Mouse (Mus musculus): ENCODE results near the gene Atxn1.

Gene Atxn1

GRCm38 (mm10) chr13:45526230-45526629 is 438.6 kb downstream of the Atxn1 start:
- DNase-seq (ENCODE audit: low spot score): no peak

GRCm38 (mm10) chr13:45524791-45525435 is 439.9 kb downstream of the Atxn1 start:
- no peak for DNase-seq (ENCODE audit: low spot score)

DNA sequence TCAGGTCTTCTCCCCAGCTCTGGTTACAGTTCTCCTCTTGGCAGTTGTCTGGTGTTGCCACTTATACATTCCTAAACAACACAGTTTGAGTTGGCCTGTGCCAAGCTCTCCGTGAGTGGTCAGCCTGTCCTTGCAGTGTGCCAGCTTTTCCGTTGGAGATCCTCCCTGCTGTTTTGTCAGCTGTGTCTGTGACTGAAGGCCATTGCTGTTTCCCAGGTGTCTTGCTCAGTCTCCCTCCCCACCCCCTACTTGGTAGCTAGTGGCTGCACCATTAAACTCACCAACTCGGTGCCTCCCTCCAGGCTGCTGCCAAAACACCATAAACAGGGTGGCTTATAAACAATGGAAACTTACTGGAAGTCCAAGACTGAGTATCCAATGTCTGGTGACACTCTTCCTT is 440.5 kb downstream of the Atxn1 start:
- DNase-seq (ENCODE audit: low spot score): no peak

DNA sequence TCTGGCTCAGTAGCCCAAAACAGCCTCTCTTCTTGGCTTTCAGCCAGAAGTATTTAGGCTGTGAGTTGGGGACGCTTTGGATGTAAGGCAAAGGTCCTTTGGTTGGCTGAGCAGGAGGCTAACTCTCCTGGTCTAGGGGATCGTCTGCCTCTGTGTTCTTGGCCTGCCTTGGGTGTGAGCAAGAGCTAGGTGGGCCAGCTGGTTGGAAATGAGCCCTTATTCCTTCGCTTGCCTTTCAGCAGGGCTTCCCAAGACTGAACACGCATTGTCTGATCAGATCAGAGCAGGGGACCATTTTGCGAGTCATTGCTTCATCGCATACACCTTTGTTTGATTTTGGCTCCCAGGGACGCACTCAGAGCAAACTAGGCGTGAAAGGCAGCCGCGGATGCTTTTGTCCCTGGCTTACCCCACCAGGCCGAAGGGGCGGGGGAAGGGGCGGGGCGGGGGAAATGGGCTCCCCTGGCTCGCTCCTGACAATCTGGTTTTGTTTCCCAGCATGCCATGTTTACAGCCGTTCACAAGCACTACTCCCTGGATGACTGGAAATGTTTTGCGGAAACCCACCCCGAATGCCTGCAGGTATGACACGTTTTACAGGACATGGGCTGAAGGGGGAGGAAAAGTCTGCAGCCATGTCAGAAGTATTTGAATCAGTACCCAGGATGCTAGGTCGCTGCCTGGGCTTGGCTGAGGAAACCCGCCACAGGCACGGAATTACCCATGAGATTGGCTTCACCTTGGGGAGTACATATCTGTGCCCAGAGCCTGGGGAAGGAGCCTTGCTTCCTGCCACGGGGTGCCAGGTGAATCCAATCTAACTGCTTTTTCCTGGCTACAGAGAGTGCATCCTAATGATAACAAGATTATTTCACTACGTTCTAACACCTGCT is 448.1 kb downstream of the Atxn1 start:
- no peak for DNase-seq (ENCODE audit: low spot score)

DNA sequence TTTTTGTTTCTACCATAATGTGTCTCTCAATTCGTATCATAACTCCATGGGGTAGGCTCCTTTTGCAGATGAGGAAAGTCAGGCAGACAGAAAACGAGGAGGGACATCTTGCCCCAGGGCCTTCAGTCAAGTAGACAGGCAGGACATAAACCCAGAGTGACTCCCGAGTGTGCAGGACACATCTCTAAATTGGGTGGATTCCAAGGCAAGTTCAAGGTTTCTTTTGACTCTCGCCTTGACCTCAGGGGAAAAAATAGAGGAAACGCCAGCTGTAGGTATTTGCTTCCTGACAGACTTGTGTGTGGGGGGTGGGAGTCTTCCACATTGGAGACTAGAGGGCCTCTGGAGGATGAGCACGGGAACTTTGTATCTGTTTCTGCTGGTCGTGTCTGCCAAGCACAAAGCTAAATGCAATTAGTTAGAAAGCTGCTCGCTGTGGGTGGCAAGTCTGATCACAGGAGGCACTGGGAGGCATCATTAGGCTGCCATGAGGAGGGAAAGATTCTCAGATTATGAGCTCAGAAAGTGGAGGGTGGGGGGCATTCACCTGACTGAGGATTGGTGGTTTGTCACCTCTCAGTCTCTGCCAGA is 449.9 kb downstream of the Atxn1 start:
- no peak for DNase-seq (ENCODE audit: low spot score)

DNA sequence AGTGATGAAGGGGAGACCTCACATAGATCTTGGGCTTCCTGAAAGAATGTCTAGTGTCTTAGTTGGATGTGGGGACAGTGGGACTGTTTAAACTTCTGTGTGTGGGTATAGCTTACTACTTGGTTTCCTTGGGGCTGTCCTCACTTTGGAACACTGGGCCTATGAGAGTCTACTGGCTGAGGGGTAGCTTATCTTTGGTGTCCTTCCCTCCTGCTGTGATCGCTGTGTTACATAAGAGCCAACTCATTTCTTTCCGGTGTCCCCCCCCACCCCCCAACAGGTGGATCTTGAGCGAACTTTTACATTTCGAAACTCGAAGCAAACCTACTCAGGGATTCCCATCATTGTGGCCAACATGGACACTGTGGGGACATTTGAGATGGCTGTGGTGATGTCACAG is 450.7 kb downstream of the Atxn1 start:
- no peak for DNase-seq (ENCODE audit: low spot score)

- peak; percentile 62 for DNase-seq (ENCODE audit: low spot score)
These were observed 451.5 kb downstream of the Atxn1 start for GRCm38 (mm10) chr13:45513009-45513984.

DNA sequence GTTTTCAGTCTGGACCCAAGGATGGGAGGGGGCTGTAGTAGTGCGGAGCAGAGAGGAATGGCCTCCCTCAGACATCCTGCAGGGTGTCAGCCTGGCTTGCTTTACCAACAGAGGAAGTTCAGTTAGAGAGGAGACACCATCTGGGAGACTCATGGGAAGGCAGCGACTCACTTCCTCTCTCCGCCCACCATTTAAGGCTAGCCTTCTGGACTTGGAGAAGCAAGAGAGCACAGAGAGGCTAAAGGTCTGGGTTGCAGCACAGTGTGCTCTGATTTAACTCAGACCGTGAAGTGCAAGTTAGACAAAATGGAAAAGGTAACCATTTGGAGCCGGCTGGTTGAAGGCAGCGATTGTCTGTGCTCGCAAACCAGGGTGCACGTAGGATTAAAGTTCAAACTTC is 452.3 kb downstream of the Atxn1 start:
- DNase-seq (ENCODE audit: low spot score): no peak

DNA sequence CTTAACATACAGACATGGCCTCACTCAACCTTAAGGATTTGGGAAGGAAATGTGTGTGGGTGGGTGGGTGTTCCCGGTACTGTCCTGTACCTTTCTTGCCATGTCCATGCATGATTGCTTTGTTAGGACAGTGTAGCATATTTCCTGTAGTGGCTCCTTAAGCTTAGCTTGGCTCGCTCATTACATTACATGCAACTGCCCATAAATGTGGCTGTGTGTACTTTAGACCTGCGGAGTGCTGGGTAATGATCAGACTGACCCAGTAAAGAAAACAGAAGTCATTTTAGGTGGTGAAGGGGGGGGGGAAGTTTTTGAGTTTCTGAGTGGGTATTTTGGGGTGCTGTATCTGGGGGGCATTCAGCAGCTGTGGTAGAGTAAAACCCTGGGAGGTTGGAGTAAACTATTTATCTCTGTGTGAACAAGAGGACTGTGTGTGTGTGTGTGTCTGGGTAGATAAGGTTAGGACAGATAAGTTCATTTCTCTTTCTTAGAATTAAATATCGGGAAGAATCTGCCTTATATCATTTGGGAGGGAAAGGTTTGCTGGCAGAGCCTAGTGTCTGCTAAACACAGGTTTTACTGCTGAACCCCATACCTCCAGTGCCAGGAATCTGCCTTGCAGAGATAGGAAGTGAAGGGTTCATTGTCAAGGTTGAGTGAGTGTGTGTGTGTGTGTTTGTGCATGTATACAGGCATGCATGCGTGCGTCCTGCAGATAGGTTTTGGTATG is 452.9 kb downstream of the Atxn1 start:
- DNase-seq (ENCODE audit: low spot score): peak; percentile 74

DNA sequence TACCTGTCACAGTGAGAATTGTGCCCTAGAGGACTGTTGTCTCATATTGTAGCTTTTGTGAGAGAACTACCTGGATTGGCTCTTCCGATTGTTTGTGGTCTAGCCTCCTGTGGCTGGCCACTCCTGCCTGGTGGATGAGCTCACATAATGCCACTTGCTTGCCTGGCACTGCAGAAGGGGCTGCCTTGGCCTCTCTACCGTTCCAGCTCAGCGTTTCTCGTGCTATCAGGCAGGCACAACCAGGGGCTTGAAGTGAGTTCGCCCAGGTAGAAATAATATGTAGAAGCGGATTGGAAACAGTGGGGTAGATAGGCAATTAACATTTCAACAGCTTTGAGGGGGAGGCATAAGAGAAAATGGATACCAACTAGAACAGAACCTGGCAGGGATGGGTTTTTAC is 455.4 kb downstream of the Atxn1 start:
- no peak for DNase-seq (ENCODE audit: low spot score)

- DNase-seq (ENCODE audit: low spot score): peak; percentile 70
These were observed 456.3 kb downstream of the Atxn1 start for GRCm38 (mm10) chr13:45508495-45508894.

- DNase-seq (ENCODE audit: low spot score): peak; percentile 84
These were observed 457.3 kb downstream of the Atxn1 start, which contains the start of gene Gmpr for GRCm38 (mm10) chr13:45507274-45508229. Gene Gmpr, plus strand, starts transcription at chr13:45507444.

GRCm38 (mm10) chr13:45505546-45505945 is 459.3 kb downstream of the Atxn1 start:
- DNase-seq (ENCODE audit: low spot score): no peak

DNA sequence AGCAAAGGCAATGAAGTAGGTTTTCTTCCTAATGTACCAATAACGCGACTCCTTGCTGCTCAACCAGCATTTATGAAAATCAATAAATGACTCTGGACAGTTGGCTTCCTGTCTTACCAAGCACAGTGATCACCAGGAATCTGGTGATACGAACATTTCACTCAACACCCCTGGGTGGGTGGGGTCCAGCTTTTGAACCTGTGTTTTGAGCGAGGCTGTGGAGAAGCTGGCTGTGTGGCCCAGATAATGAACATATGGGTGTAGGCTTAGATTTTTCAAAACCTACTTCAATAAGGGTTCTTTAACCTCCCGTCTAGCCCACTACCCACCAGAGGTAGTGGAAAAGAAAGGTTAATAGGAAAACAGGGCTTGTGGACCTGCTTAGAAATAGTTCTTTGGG is 462.0 kb downstream of the Atxn1 start:
- DNase-seq (ENCODE audit: low spot score): peak; percentile 77

DNA sequence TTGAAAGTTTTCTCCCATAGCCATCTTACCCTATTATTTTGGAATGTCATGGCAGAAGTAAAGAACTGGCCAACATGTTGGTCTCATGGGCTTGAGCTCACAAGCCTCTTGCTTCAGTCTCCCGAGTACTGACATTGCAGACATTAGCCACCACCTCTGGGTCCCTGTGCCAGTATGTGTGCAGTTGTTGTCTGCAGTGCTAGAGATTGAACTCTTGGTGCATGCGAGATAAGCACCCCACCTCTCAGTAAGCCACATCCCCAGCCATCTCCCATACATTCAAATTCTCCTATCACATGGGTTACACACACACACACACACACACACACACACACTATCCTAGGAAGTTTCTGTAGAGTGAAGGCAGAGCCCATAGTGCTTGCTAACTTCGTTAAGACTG is 464.9 kb downstream of the Atxn1 start:
- peak; percentile 60 for DNase-seq (ENCODE audit: low spot score)
